Mouse (Mus musculus) lung, postnatal 25 days (tissue): Measurements from ENCODE around the gene Clec4d.
"Not testable (repeated sequence)": the region's sequence is repeated elsewhere in the genome, so short reads cannot be mapped to it uniquely, and the experiment has no call there.

Experiments
- DNase-seq: peaks from one replicate; pipeline ENCODE4 v3.0.0; 2022; ENCODE audit warnings: low spot score

The Clec4d gene

GRCm38 (mm10) chr6:123261555-123262161 lies at the start of gene Clec4d:
Gene Clec4d, plus strand, starts transcription at chr6:123262111.
- DNase-seq: no peak

DNA sequence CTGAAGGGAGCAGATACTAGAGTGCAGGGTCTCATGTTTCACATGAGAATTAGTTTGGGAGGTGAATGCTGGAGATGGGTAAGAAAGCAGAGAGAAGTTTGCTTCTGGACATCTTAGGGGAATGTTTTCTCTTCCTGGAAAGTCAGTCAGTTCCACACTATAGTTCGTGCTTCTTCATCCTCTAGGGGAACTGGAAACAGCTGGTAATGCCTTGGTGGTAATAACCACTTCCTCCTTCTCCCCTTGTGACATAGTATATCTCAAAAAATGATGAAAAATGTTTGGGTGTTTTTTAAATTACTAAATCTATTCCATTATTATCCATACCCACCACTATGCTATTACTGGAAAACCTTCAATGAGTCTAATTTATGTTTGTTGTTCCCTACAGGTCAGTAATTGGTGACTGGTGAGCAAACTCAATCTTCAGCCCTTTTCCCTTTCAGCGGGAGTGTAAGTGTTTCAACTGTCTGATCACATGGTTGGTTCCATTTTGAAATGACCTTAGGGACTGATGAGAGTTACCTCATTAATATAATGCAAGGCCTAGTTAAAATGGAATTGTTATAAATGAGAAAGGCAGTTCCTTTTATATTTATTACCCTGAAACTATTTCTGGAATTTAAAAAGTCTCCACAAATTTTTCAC lies 34.3 kb upstream of the Clec4d start:
- DNase-seq: peak; percentile 9

- peak; percentile 28 for DNase-seq
These were observed 32.3 kb upstream of the Clec4d start, which contains the start of gene Clec4n for GRCm38 (mm10) chr6:123229644-123230043. Gene Clec4n, plus strand, starts transcription at chr6:123229843.

- DNase-seq: no peak
These were observed 30.8 kb upstream of the Clec4d start for GRCm38 (mm10) chr6:123231149-123231548.

GRCm38 (mm10) chr6:123237582-123237981 lies 24.3 kb upstream of the Clec4d start:
- no peak for DNase-seq

DNA sequence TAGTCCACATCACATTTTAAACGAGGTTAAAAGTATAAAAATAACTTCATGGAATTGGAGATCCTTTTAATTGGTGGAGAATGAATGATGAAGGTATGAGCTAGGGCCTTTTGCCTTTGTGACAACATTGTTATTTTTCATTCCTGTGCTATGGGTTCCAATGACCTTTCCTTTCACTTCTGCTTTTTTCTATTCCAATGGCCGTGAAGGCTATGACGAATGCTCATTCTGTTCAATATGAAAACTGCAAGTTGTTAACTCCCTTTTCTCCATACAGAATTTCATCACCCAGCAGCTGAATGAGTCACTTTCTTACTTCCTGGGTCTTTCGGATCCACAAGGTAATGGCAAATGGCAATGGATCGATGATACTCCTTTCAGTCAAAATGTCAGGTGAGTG lies 17.7 kb upstream of the Clec4d start:
- peak; percentile 8 for DNase-seq

GRCm38 (mm10) chr6:123248862-123249261 lies 13.0 kb upstream of the Clec4d start:
- not testable (repeated sequence) for DNase-seq

- DNase-seq: peak; percentile 18
These were observed 9.2 kb upstream of the Clec4d start for GRCm38 (mm10) chr6:123252735-123253134.

GRCm38 (mm10) chr6:123258946-123259345 lies 3.0 kb upstream of the Clec4d start:
- DNase-seq: no peak

DNA sequence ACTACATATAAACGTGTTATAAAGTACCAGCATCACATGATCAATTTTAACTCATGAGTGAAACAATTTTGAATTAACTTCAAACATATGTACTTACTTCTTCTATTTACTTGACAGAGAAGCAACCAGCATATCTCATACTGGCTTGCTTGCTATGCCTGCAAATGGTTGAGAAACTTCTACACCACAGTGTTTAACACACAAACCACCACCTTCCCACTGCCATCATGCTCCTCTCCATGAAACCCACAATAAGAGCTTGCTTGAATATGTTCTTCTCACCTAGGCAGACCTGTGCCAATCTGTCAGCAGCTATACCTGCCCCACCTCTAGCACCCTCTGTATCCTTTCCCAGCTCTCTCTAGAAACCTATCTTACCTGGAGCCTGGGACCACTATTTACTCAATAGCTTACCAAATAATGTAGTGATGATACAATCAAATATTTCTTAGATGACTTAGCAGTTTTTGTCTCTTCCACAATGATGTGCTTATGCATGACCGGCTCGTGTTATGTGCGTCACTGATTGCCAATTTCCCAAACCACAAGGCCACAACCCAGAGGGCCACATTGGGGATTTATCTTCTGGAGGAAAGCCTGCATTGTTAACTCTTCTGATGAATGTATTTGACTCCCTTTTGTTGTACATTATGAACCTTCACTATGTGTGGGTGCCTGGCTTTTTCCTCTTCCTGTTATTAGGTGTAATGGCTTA lies 1.9 kb upstream of the Clec4d start:
- DNase-seq: no peak

DNA sequence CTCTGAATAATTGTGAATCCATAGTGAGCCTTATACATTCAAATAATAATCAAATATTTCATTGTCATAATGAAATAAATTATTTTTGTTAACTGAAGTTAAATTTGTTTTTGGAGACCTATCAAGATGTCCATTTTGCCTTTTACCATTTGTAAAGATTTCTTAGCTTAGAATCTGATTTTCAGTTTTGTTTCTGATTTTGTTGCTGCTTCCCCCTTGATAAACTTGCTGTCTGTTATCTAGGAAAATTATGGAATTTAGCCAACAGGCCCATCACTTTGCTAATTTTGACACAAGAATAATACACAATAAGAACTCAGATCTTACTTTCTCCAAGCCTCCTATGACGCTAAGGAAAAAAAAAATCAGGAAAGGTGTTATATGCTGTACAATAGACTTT lies 1.0 kb upstream of the Clec4d start:
- no peak for DNase-seq

DNA sequence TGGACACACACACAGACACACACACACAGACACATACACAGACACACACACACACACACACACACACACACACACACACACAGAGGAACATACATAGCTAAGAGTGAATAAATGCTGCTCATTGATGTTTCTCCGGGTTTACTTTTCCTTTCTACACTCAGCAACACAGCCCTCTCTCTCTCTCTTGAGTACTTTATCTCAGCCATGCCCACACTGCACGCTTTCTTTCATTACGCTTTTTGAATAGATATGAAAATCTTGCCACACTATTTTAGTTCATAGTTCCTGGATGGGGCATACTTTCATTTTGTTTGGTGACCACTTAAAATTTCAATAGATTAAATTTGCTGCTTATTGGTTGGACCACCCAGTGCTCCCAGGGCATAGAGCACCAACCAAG lies 2.3 kb downstream of the Clec4d start:
- no peak for DNase-seq

GRCm38 (mm10) chr6:123265809-123266208 lies 3.9 kb downstream of the Clec4d start:
- peak; percentile 24 for DNase-seq

- DNase-seq: no peak
These were observed 5.0 kb downstream of the Clec4d start for GRCm38 (mm10) chr6:123266945-123267344.

GRCm38 (mm10) chr6:123279443-123279842 lies 17.5 kb downstream of the Clec4d start:
- DNase-seq: no peak

DNA sequence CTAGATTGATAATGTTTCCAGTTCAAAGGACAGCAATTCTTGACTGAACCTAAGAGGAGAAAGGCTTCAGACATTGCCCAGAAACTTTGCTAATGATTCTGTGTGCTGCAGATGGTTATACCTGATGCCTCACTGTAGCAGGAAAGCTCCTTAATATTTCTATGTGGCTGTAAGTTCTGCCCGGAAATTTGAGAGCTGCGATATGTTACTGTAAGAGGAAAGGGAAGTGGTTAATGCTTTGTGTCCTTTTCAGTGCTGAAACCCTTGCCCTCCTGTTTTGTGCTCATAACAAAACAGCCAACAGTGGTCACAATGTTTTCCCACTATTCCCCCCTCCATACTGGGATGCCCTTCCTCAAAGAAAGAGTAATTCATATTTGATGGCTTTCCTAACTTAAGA lies 24.4 kb downstream of the Clec4d start:
- DNase-seq: no peak

DNA sequence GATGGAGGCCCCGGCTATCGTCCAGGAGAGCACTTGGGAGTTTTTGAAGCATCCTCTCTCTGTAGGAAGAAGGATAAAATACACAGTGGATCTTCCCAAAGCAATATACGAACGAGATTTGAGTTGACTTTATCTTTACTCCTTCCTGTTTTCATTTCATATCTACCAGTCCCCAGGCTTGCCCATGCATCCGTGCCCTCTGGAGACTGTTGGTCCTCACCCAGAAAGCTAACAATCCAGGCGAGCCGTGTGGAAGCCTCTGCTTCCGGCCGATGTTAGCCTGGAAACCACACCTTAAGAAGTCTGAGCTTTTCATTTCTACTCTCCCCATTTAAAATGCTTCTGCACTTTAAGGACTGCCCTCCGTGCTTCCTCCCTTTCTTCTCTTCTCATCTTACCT lies 27.0 kb downstream of the Clec4d start:
- DNase-seq: no peak

DNA sequence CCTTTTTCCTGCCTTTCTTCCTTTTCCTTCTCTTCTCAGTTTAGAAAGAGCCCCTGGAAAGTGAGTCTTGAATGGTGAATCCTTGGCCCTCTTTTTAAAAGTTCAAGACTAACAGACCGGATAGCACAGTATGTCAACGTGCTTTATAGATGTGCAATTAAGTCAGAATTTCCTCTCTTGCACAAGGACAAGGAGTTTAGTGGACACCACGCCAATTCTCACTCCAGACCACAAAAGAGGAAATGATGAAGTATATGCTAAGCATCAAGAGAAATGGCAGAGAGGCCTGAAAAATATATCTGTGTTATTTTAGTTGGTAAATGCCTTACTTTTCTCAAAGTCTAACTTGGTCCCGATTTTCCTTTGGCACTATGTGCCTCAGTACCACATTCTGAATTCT lies 27.8 kb downstream of the Clec4d start, which contains the start of gene Clec4e:
Clec4e (minus strand) TSS at position 118 of the 400 bp plus-strand sequence.
- DNase-seq: peak; percentile 4

- no peak for DNase-seq
These were observed 31.0 kb downstream of the Clec4d start for GRCm38 (mm10) chr6:123292751-123293400.

DNA sequence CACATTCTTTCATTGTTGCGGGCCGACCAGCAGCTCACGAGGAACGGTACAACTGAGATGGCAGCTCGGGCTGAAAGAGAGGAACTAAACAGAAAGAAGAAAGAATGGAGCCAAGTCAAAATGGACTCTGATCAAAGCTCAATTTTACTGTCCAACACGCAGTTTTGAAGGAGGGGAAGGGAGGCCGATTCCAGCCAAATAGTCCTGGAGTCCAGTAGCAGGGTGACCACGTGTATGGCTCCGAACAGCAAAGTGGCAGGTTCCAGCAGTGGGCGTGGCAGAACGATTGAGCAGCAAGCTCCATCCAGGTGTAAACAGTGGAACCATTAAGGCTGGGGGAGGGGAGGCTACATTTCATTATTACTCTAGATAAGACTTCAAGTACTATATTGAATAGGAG lies 31.6 kb downstream of the Clec4d start:
- DNase-seq: not testable (repeated sequence)

DNA sequence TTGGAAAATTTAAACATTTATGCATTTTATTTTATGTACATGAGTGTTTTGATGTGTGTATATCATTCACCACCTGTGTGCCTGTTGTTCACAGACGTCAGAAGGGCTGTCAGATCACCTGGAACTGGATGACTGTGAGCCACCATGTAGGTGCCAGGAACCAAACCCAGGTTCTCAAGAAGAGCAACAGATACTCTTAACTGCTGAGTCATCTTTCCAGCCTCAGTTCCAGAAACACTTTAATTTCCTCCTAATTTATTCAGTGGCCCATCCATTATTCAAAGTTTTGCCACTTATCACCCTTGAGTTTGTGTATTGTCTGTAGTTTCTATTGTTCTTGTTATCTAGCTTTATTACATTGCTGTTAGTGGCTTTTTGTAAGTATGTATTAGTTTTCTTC lies 34.8 kb downstream of the Clec4d start:
- no peak for DNase-seq

DNA sequence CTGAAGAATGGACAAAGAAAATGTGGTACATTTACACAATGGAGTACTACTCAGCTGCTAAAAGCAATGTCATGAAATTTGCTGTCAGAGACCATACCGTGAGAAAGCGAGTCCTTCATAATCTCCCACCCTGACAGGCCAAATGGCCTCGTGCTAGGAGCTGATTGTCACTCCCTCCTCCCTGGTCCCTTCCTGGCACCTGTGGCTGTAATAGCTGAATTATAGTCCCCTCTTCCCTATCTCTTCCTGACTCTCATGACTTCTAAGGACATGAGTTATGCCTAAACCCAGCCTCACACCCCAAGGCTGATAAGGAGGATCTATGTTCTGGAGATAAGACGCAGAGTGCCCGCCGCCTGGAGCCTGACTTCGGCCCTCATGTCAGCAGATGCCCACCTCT lies 44.4 kb downstream of the Clec4d start:
- DNase-seq: not testable (repeated sequence)

GRCm38 (mm10) chr6:123308033-123308432 lies 46.1 kb downstream of the Clec4d start, which contains the start of gene Vmn2r19:
Gene Vmn2r19, plus strand, starts transcription at chr6:123308333.
- DNase-seq: no peak
